Mouse (Mus musculus) adrenal gland, adult 2 months (tissue): ENCODE results near the gene Pdk2. TPM values are rescaled to one million over a fixed set of nuclear protein-coding genes. Genes with fewer than 3 reads are reported as not detected.
"Not testable (repeated sequence)": the region's sequence is repeated elsewhere in the genome, so short reads cannot be mapped to it uniquely, and the experiment has no call there.

Source experiments
- DNase-seq: peaks from one replicate; pipeline ENCODE4 v3.0.0; 2021
- polyA plus RNA-seq: library from polyadenylated mRNA; depleted of rRNA; stranded (reverse); fragments of >200 nt; gene quantifications from 2 replicates; pipeline ENCODE4 v1.2.3, GENCODE M21; 2012
- total RNA-seq, 2 experiments: library from RNA; stranded (reverse); gene quantifications; 2 replicates each; pipeline ENCODE4 v1.2.3; 2021

Pdk2 gene
- total and polyA plus RNA-seq, 3 experiments = 92.9 to 114 (median 112) TPM

GRCm38 (mm10) chr11:95027850-95028470 is 13.2 kb downstream of the Pdk2 start:
- no peak for DNase-seq

- no peak for DNase-seq
These were observed 14.3 kb downstream of the Pdk2 start for GRCm38 (mm10) chr11:95026849-95027248.

GRCm38 (mm10) chr11:95026090-95026542 is 15.0 kb downstream of the Pdk2 start:
- no peak for DNase-seq

GRCm38 (mm10) chr11:95025227-95026012 is 15.7 kb downstream of the Pdk2 start:
- no peak for DNase-seq

- DNase-seq = no peak
These were observed 16.5 kb downstream of the Pdk2 start for GRCm38 (mm10) chr11:95024439-95025184.

- no peak for DNase-seq
These were observed 17.7 kb downstream of the Pdk2 start for GRCm38 (mm10) chr11:95023481-95023880.

- DNase-seq = no peak
These were observed 18.7 kb downstream of the Pdk2 start for GRCm38 (mm10) chr11:95022237-95022992.

GRCm38 (mm10) chr11:95015484-95015883 is 25.7 kb downstream of the Pdk2 start:
- no peak for DNase-seq

- no peak for DNase-seq
These were observed 28.7 kb downstream of the Pdk2 start for GRCm38 (mm10) chr11:95012487-95012886.

- no peak for DNase-seq
These were observed 29.1 kb downstream of the Pdk2 start for GRCm38 (mm10) chr11:95012075-95012474.

GRCm38 (mm10) chr11:95011416-95011815 is 29.7 kb downstream of the Pdk2 start:
- no peak for DNase-seq

GRCm38 (mm10) chr11:95010841-95011403 is 30.2 kb downstream of the Pdk2 start:
- not testable (repeated sequence) for DNase-seq

GRCm38 (mm10) chr11:95010141-95010739 is 30.9 kb downstream of the Pdk2 start:
- DNase-seq = no peak

- peak; percentile 69 for DNase-seq
These were observed 31.5 kb downstream of the Pdk2 start, which contains the start of gene Samd14 for GRCm38 (mm10) chr11:95009629-95010014. Samd14 (plus strand) TSS chr11:95009879.

GRCm38 (mm10) chr11:95008661-95009628 is 32.2 kb downstream of the Pdk2 start:
- DNase-seq = no peak

- no peak for DNase-seq
These were observed 33.7 kb downstream of the Pdk2 start for GRCm38 (mm10) chr11:95007418-95007817.

- peak; percentile 90 for DNase-seq
These were observed 34.5 kb downstream of the Pdk2 start for GRCm38 (mm10) chr11:95006525-95007219.

- DNase-seq = no peak
These were observed 35.1 kb downstream of the Pdk2 start for GRCm38 (mm10) chr11:95006038-95006437.

- DNase-seq = no peak
These were observed 36.3 kb downstream of the Pdk2 start for GRCm38 (mm10) chr11:95004937-95005198.
